Mouse (Mus musculus): Measurements from ENCODE around the gene Klhl10. TPM values are rescaled to one million over a fixed set of nuclear protein-coding genes. Genes with fewer than 3 reads are reported as not detected.

Klhl10 gene
- polyA plus RNA-seq, 1 experiment from 2014 or later: 0.71 TPM

DNA sequence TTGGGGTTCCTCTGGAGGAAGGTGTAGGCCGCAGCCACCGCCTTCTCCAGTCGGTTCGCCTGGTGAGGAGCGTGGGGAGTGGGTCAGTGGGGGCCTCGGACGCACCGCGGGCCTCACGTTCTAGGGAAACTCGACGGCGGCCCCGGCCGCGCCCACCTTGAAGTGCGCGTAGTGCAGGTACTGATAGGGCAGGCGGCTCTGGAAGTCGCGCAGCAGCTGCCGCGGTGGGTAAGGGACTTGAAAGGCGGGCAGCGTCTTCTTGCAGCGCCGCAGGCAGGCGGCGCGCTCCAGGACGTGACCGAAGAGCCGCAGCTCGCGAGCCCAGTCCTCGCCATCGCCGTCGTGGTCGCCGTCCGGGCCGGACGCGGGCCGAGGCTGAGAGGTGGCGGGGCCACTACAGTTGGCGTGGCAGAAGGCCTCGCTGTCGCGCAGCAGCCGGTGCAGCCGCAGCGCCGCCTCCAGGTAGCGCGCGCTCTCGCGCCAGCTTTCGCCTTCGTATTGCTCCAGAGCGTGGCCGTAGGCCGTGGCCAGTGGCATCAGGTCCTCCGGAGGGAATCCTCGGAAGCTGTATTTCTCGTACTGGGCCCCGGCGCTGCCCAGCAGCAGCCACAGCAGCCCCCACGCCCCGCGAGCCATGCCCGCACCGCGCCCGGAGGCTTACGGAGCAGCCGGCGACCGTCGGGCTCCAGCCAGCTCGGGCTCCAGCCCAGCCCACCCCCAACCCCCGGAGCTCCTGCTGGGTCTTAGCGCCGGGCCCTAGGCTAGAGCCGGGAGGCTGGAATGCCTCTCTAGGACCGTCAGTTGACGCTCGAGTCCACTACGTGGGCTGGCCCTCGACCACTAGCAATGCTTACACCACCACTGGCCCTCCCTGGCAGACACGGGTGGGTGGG, 27.4 kb upstream of the Klhl10 start, which contains the start of gene P3h4:
TSS of gene P3h4 (minus strand) at position 816 of the 893 bp plus-strand sequence.
- H3K4me3 ChIP-seq (ENCODE audit: low read depth, low read length): peak within 1 kb of the TSS; percentile 56
- ATAC-seq (peak; percentile 92), DNase-seq (ENCODE audit: low spot score) (peak; percentile 81)
- H3K9me3 ChIP-seq (replicated peaks; ENCODE audit: control insufficient read depth, low read length): no peaks in the 10 kb centered on the region
- no peak within 1 kb of the TSS; the same call in 1 of the 2 replicates for H3K27ac ChIP-seq (ENCODE audit: low read depth, low read length)
- peak within 1 kb of the TSS; percentile 64 for H3K4me2 ChIP-seq (ENCODE audit: low read length)
- peak within 1 kb of the TSS; percentile 70 for H3K9ac ChIP-seq (ENCODE audit: low read length)
- 1% methylated on average over 89 of the region's 93 CpGs for WGBS
- peaks cover 13% of the 10 kb centered on the region; the same call in 1 of the 2 replicates for H3K27me3 ChIP-seq (replicated peaks; ENCODE audit: control insufficient read depth, insufficient read depth, low read length)
- H3K36me3 ChIP-seq (ENCODE audit: control insufficient read depth, insufficient read depth, low read length): peaks cover under 1% of the 10 kb centered on the region; the same call in 1 of the 2 replicates
- H3K4me1 ChIP-seq (ENCODE audit: control insufficient read depth, insufficient read depth, low read length): no peaks in the 10 kb centered on the region

DNA sequence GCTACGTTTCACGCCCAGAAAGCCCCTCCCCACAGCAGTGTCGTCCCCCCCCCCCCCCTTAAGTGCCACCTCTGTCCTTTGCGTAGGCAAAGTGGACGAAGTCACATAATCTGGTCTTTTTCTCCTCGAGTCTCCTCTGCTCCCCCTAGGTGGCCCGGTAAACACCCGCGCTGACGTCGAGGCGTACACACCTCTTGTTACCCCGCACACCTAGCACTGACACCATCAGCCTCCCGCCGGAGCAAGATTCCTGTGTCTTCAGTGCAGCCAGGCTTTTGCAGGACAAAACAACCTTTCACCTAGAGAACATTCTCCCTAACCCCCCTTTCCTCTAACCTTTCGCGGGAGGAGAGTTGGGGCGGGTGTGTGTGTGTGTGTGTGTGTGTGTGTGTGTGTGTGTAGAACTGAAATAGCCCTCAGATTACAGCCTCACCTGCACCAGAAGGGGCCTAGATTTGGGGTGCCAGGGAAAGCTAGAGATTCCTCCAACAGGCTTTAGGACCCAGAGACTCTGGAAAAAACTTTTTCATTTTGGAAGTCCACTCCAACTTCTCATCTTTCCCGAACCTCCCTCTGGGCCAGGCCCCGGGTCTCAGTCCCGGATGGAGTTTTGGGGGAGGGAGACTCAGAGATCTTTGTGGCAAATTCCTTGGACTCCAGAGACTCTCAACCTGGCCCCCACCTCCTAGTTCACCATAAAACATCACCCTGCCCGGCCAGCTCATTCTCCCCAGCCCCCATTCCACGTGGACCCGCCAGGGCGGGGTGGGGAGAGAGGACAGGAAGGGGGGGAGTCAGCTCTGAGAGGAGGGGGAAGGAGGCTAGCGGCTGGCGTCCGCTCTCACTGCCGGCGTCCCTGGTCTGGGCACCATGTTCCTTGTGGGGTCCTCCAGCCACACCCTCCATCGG, 26.5 kb upstream of the Klhl10 start, which contains the start of gene Fkbp10:
TSS of gene Fkbp10 (plus strand) at position 784 of the 909 bp plus-strand sequence.
- DNase-seq (ENCODE audit: low spot score): no peak
- Histone ChIP-seq H3K9ac (ENCODE audit: low read length) (peak within 1 kb of the TSS; percentile 70), H3K27me3 (replicated peaks; ENCODE audit: control insufficient read depth, insufficient read depth, low read length) (peaks cover 13% of the 10 kb centered on the region; the same call in 1 of the 2 replicates), H3K36me3 (ENCODE audit: control insufficient read depth, insufficient read depth, low read length) (no peaks in the 10 kb centered on the region), H3K4me3 (ENCODE audit: low read depth, low read length) (peak within 1 kb of the TSS; percentile 56), H3K4me2 (ENCODE audit: low read length) (peak within 1 kb of the TSS; percentile 64), H3K27ac (ENCODE audit: low read depth, low read length) (no peak within 1 kb of the TSS; the same call in 1 of the 2 replicates), H3K4me1 (ENCODE audit: control insufficient read depth, insufficient read depth, low read length) (no peaks in the 10 kb centered on the region), H3K9me3 (replicated peaks; ENCODE audit: control insufficient read depth, low read length) (no peaks in the 10 kb centered on the region)
- ATAC-seq: peak; percentile 16; the same call in 1 of the 2 replicates
- under 1% methylated on average over 26 of the region's 31 CpGs for WGBS

DNA sequence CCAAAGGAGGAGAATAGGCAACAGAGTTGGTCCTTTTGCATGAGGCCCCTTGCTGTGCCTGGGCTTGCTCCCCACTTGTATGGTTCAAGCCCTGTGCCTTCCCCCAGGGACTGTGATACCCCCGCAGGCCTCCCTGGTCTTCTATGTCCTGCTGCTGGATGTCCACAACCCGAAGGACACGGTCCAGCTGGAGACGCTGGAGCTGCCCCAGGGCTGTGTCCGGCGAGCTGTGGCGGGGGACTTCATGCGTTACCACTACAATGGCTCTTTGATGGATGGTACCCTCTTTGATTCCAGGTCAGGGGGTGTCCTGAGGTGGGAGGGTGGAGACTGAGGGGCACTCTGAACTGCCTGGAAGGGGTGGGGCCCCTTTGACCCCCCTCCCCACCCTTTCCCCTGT, 20.2 kb upstream of the Klhl10 start:
- Histone ChIP-seq H3K4me3 (ENCODE audit: low read depth, low read length) (no peak overlapping the region), H3K4me2 (ENCODE audit: low read length) (no peak overlapping the region), H3K4me1 (ENCODE audit: control insufficient read depth, insufficient read depth, low read length) (no peaks in the 10 kb centered on the region), H3K36me3 (ENCODE audit: control insufficient read depth, insufficient read depth, low read length) (no peaks in the 10 kb centered on the region), H3K27ac (ENCODE audit: low read depth, low read length) (no peak overlapping the region), H3K9ac (ENCODE audit: low read length) (no peak overlapping the region), H3K27me3 (replicated peaks; ENCODE audit: control insufficient read depth, insufficient read depth, low read length) (no peaks in the 10 kb centered on the region), H3K9me3 (replicated peaks; ENCODE audit: control insufficient read depth, low read length) (no peaks in the 10 kb centered on the region)
- DNase-seq (ENCODE audit: low spot score) (no peak), ATAC-seq (no peak)
- WGBS: 77% methylated on average over 8 of the region's 8 CpGs

DNA sequence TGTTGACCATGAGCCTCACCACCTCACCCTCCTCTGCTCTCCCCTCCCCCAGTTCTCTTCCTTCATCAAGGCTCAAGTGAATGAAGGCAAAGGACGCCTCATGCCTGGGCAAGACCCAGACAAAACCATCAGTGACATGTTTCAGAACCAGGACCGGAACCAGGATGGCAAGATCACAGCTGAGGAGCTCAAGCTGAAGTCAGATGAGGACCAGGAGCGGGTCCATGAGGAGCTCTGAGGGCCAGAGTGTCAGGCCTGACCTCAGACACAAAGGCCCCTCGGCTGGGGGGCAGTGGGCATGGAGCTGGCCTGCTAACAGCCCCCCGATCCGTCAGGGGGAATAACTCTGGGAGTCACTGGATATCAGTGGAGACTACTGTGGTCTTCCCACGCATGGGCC, 17.9 kb upstream of the Klhl10 start:
- H3K4me2 ChIP-seq (ENCODE audit: low read length): no peak overlapping the region
- H3K4me3 ChIP-seq (ENCODE audit: low read depth, low read length): no peak overlapping the region
- H3K27me3 ChIP-seq (replicated peaks; ENCODE audit: control insufficient read depth, insufficient read depth, low read length): no peaks in the 10 kb centered on the region
- no peak overlapping the region for H3K9ac ChIP-seq (ENCODE audit: low read length)
- 90% methylated on average over 7 of the region's 7 CpGs for WGBS
- DNase-seq (ENCODE audit: low spot score): no peak
- no peak overlapping the region for H3K27ac ChIP-seq (ENCODE audit: low read depth, low read length)
- H3K36me3 ChIP-seq (ENCODE audit: control insufficient read depth, insufficient read depth, low read length): no peaks in the 10 kb centered on the region
- ATAC-seq: no peak
- no peaks in the 10 kb centered on the region for H3K4me1 ChIP-seq (ENCODE audit: control insufficient read depth, insufficient read depth, low read length)
- no peaks in the 10 kb centered on the region for H3K9me3 ChIP-seq (replicated peaks; ENCODE audit: control insufficient read depth, low read length)

GRCm38 (mm10) chr11:100425851-100426250, 15.9 kb upstream of the Klhl10 start:
- H3K4me2 ChIP-seq (ENCODE audit: low read length): no peak overlapping the region
- no peak overlapping the region for H3K4me3 ChIP-seq (ENCODE audit: low read depth, low read length)
- no peaks in the 10 kb centered on the region for H3K4me1 ChIP-seq (ENCODE audit: control insufficient read depth, insufficient read depth, low read length)
- no peak for ATAC-seq
- H3K27ac ChIP-seq (ENCODE audit: low read depth, low read length): no peak overlapping the region
- H3K9ac ChIP-seq (ENCODE audit: low read length): no peak overlapping the region
- no peaks in the 10 kb centered on the region for H3K9me3 ChIP-seq (replicated peaks; ENCODE audit: control insufficient read depth, low read length)
- H3K36me3 ChIP-seq (ENCODE audit: control insufficient read depth, insufficient read depth, low read length): peaks cover 17% of the 10 kb centered on the region; the same call in 1 of the 2 replicates
- no peaks in the 10 kb centered on the region for H3K27me3 ChIP-seq (replicated peaks; ENCODE audit: control insufficient read depth, insufficient read depth, low read length)
- WGBS: 45% methylated on average over 7 of the region's 7 CpGs
- peak; percentile 73 for DNase-seq (ENCODE audit: low spot score)

DNA sequence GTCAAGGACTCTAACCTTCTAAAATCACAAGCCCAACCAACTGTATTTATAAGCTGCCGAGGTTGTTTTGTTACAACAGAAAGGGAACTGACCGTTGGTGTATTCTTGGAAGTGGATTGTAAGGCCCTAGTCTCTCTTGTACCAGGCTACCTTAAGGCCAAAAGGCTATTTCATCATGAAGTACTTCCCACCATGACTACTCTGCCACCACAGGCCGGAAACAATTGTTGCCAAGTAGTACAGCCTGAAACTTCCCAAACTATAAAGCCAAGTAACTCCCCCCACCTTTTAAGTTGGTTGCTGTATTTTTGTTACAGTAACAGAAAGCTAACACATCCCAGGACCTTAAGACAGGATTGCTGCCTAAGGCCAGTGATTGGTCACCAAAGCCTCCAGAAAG, 14.9 kb upstream of the Klhl10 start:
- 85% methylated on average over 3 of the region's 3 CpGs for WGBS

DNA sequence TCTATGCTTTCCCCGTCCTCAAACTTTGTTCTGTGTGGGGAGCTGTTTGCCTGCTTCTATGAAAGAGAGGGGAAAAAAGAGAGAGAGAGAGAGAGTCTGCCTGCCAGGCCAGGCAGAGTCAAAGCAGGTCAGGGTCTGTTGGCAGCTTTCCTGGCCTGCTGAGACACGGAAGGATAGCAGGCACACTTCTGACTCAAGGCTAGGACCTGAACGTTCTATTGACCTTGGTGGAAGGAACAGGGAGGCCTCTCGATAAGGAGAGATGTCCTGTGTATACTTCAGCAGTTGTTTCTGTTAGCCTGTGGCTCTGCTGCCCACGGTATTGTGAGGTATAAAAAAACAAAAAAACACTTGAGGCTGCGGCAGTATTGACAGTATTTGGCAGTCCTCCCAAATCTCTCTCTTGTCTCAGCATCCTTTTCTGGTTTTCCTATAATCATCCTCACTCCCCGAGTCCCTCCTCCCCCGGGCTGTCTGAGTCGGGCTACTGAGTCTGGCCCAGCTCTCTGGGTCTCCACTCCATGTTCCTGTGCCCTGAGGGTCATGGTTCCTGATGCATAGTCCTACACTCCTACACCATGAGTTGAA, 13.0 kb upstream of the Klhl10 start:
- DNase-seq (ENCODE audit: low spot score): peak; percentile 49
- 0 out of 2 replicates have a peak overlapping the region, but pooled peaks have one; percentile 14 for H3K27ac ChIP-seq (ENCODE audit: low read depth, low read length)

More for the DNA sequence above, 14.9 kb upstream of the Klhl10 start:
- Histone ChIP-seq H3K4me2 (ENCODE audit: low read length) (no peak overlapping the region), H3K9ac (ENCODE audit: low read length) (no peak overlapping the region), H3K9me3 (replicated peaks; ENCODE audit: control insufficient read depth, low read length) (no peaks in the 10 kb centered on the region), H3K4me3 (ENCODE audit: low read depth, low read length) (no peak overlapping the region), H3K27me3 (replicated peaks; ENCODE audit: control insufficient read depth, insufficient read depth, low read length) (no peaks in the 10 kb centered on the region), H3K4me1 (ENCODE audit: control insufficient read depth, insufficient read depth, low read length) (no peaks in the 10 kb centered on the region), H3K27ac (ENCODE audit: low read depth, low read length) (no peak overlapping the region), H3K36me3 (ENCODE audit: control insufficient read depth, insufficient read depth, low read length) (peaks cover 19% of the 10 kb centered on the region; the same call in 1 of the 2 replicates)
- ATAC-seq (no peak), DNase-seq (ENCODE audit: low spot score) (no peak)

DNA sequence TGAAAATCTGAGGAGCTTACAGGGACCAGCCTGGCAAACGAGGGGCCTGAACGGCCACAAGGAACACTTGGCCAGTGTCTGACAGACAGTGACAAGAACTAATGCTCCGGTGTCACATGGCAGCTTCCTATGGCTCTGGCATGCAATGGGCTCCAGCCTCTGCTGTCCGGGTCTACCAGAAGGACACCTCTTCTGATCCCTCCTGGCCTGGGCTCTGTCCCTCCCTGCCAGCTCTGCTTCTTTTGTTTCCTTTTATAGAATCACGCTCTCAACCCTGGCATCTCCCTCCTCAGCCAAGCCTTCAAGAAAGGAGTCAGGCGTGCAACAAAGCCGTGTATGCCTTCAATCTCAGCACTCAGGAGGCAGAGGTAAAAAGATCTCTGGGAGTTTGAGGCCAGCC, 11.7 kb upstream of the Klhl10 start:
- WGBS: 78% methylated on average over 7 of the region's 7 CpGs
- H3K36me3 ChIP-seq (ENCODE audit: control insufficient read depth, insufficient read depth, low read length): peaks cover 38% of the 10 kb centered on the region
- H3K9ac ChIP-seq (ENCODE audit: low read length): no peak overlapping the region
- H3K4me3 ChIP-seq (ENCODE audit: low read depth, low read length): no peak overlapping the region
- DNase-seq (ENCODE audit: low spot score) (no peak), ATAC-seq (no peak)
- H3K27me3 ChIP-seq (replicated peaks; ENCODE audit: control insufficient read depth, insufficient read depth, low read length): no peaks in the 10 kb centered on the region
- no peaks in the 10 kb centered on the region for H3K9me3 ChIP-seq (replicated peaks; ENCODE audit: control insufficient read depth, low read length)
- no peaks in the 10 kb centered on the region for H3K4me1 ChIP-seq (ENCODE audit: control insufficient read depth, insufficient read depth, low read length)
- no peak overlapping the region for H3K4me2 ChIP-seq (ENCODE audit: low read length)
- no peak overlapping the region for H3K27ac ChIP-seq (ENCODE audit: low read depth, low read length)

More for the DNA sequence above, 13.0 kb upstream of the Klhl10 start:
- Histone ChIP-seq H3K9me3 (replicated peaks; ENCODE audit: control insufficient read depth, low read length) (no peaks in the 10 kb centered on the region), H3K36me3 (ENCODE audit: control insufficient read depth, insufficient read depth, low read length) (peaks cover 33% of the 10 kb centered on the region), H3K4me1 (ENCODE audit: control insufficient read depth, insufficient read depth, low read length) (no peaks in the 10 kb centered on the region), H3K9ac (ENCODE audit: low read length) (no peak overlapping the region), H3K27me3 (replicated peaks; ENCODE audit: control insufficient read depth, insufficient read depth, low read length) (no peaks in the 10 kb centered on the region), H3K4me3 (ENCODE audit: low read depth, low read length) (no peak overlapping the region), H3K4me2 (ENCODE audit: low read length) (no peak overlapping the region)
- 50% methylated on average over 9 of the region's 9 CpGs for WGBS
- ATAC-seq: no peak
